Mouse (Mus musculus) liver, adult 2 months (tissue): ENCODE data around the gene Lrriq1. TPM values are rescaled to one million over a fixed set of nuclear protein-coding genes. Genes with fewer than 3 reads are reported as not detected.

ENCODE experiments used
- DNase-seq: peaks from one replicate; pipeline ENCODE4 v3.0.0-alpha.2; 2011; ENCODE audit warnings: low read depth, low spot score; ENCODE audit errors: extremely low read depth
- H3K27ac ChIP-seq: fragments of 200-500 bp; replicated peaks from 2 replicates; pipeline ENCODE4 v1.5.1; 2012; ENCODE audit warnings: low read depth, mild to moderate bottlenecking, control low read depth, inconsistent platforms, low read length; ENCODE audit not compliant: insufficient read depth
- H3K27me3 ChIP-seq: fragments of 200-500 bp; 2 replicates; pipeline ENCODE4 v1.6.1; 2012; ENCODE audit warnings: mild to moderate bottlenecking, moderate library complexity, low read length, inconsistent platforms; ENCODE audit not compliant: control insufficient read depth, insufficient read depth
- H3K36me3 ChIP-seq: fragments of 200-500 bp; 2 replicates; pipeline ENCODE4 v1.6.1; 2012; ENCODE audit warnings: low read length, inconsistent platforms; ENCODE audit not compliant: control insufficient read depth, insufficient read depth
- H3K4me1 ChIP-seq: fragments of 200-500 bp; 2 replicates; pipeline ENCODE4 v1.6.1; 2011; ENCODE audit warnings: low read length; ENCODE audit not compliant: control insufficient read depth, insufficient read depth
- H3K4me3 ChIP-seq: fragments of 200-500 bp; 2 replicates; pipeline ENCODE4 v1.5.1; 2011; ENCODE audit warnings: low read depth, mild to moderate bottlenecking, control low read depth, low read length, moderate library complexity; ENCODE audit not compliant: insufficient read depth
- H3K79me2 ChIP-seq: fragments of 200-500 bp; 2 replicates; pipeline ENCODE4 v1.6.1; 2012; ENCODE audit warnings: inconsistent platforms, mild to moderate bottlenecking, low read length, moderate library complexity; ENCODE audit not compliant: control insufficient read depth, insufficient read depth
- H3K9ac ChIP-seq: fragments of 200-500 bp; 2 replicates; pipeline ENCODE4 v1.6.1; 2012; ENCODE audit warnings: low read depth, mild to moderate bottlenecking, control low read depth, inconsistent platforms, low read length
- CTCF ChIP-seq: fragments of 200-500 bp; IDR thresholded peaks from 2 replicates; pipeline ENCODE4 v1.5.1; 2011; ENCODE audit warnings: low read depth, low read length, control low read depth
- POLR2A ChIP-seq: fragments of 200-500 bp; IDR thresholded peaks from 2 replicates; pipeline ENCODE4 v1.6.1; 2011; ENCODE audit warnings: low read length, control low read depth; ENCODE audit not compliant: insufficient read depth; ENCODE audit errors: extremely low read depth
- WGBS: fragments of 180-500 bp; shearing (Covaris S2); methylation state at CpG from one replicate; pipeline ENCODE4 v1.1.7; 2018; 5-methylcytosine and 5-hydroxymethylcytosine counted together
- polyA plus RNA-seq: library from polyadenylated mRNA; depleted of rRNA; stranded (reverse); fragments of >200 nt; gene quantifications from 2 replicates; pipeline ENCODE4 v1.2.3, GENCODE M21; 2012; rRNA removed
- total RNA-seq: library from RNA; depleted of rRNA; stranded (reverse); fragments of >200 nt; gene quantifications from 2 replicates; pipeline ENCODE4 v1.2.3, GENCODE M21; 2014; rRNA removed

Lrriq1 gene
- total RNA-seq, result not detected in 2 replicates
- not detected in 2 replicates for polyA plus RNA-seq

- no peak for TF ChIP-seq CTCF
- no peak for TF ChIP-seq POLR2A
Observed at GRCm38 (mm10) chr10:103235707-103236459, at the start of gene Lrriq1. Gene Lrriq1 (minus strand): TSS chr10:103236322.

GRCm38 (mm10) chr10:103253842-103254803 lies 18.0 kb upstream of the Lrriq1 start:
- 47% methylated on average over 5 of the region's 5 CpGs for WGBS
- Histone ChIP-seq H3K27me3 (no peaks in the 10 kb centered on the region), H3K27ac (no peak overlapping the region), H3K4me1 (no peaks in the 10 kb centered on the region), H3K79me2 (no peaks in the 10 kb centered on the region), H3K9ac (no peak overlapping the region), H3K36me3 (no peaks in the 10 kb centered on the region), H3K4me3 (no peak overlapping the region)
- DNase-seq, result peak; percentile 8
- TF ChIP-seq POLR2A, result no peak
- TF ChIP-seq CTCF, result no peak

More at GRCm38 (mm10) chr10:103235707-103236459, at the start of gene Lrriq1:
- Histone ChIP-seq H3K27me3 (peaks cover 2% of the 10 kb centered on the region; the same call in 1 of the 2 replicates), H3K27ac (no peak within 1 kb of the TSS), H3K79me2 (no peaks in the 10 kb centered on the region), H3K9ac (no peak within 1 kb of the TSS), H3K36me3 (no peaks in the 10 kb centered on the region), H3K4me3 (peak within 1 kb of the TSS; percentile 16; the same call in 1 of the 2 replicates), H3K4me1 (no peaks in the 10 kb centered on the region)
- DNase-seq, result peak; percentile 15
- 5% methylated on average over 25 of the region's 25 CpGs for WGBS

DNA sequence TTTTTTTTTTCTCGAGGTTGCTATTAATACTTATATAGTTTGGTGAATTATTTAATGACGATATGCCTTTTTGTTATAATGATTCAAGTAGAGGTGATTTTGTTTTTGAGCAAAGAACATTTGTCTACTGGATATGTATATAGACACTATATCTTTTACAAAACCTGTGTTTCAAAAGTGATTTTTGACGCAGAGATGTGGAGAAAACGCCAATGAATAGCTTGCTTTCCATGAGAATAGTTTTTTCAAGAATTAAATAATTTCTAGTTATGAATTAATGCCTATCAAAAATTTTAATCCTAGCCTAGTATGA lies 294 bp upstream of the Lrriq1 start:
- no peak for DNase-seq
- WGBS, result 24% methylated on average over 4 of the region's 4 CpGs
- Histone ChIP-seq H3K9ac (no peak overlapping the region), H3K36me3 (no peaks in the 10 kb centered on the region), H3K27me3 (peaks cover 2% of the 10 kb centered on the region; the same call in 1 of the 2 replicates), H3K27ac (no peak overlapping the region), H3K4me1 (no peaks in the 10 kb centered on the region), H3K4me3 (no peak overlapping the region), H3K79me2 (no peaks in the 10 kb centered on the region)
- no peak for TF ChIP-seq POLR2A
- TF ChIP-seq CTCF, result no peak

DNA sequence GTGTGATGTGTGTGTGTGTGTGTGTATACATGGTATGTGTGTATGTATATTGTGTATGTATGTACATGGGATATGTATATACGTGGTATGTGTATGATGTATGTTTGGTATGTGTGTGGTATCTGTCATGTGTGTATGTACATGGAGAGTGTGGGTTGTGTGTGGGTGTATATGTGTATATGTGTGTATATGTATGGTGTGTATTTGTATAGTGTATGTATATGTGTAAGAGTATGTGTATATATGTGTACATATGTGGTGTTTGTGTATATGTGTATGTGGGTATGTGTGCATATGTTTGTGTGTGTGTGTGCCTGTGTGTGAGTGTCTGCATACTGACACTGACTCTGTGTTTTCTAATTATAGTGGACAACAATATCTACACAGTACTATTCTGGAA lies 9.5 kb downstream of the Lrriq1 start:
- DNase-seq, result no peak
- TF ChIP-seq POLR2A (no peak), CTCF (no peak)
- Histone ChIP-seq H3K27me3 (no peaks in the 10 kb centered on the region), H3K27ac (no peak overlapping the region), H3K36me3 (no peaks in the 10 kb centered on the region), H3K79me2 (no peaks in the 10 kb centered on the region), H3K9ac (no peak overlapping the region), H3K4me1 (no peaks in the 10 kb centered on the region), H3K4me3 (no peak overlapping the region)
- WGBS, result 91% methylated on average over 1 of the region's 1 CpGs

- peak; percentile 15 for DNase-seq
- Histone ChIP-seq H3K9ac (no peak overlapping the region), H3K4me3 (no peak overlapping the region), H3K36me3 (no peaks in the 10 kb centered on the region), H3K27me3 (no peaks in the 10 kb centered on the region), H3K27ac (no peak overlapping the region), H3K4me1 (no peaks in the 10 kb centered on the region), H3K79me2 (no peaks in the 10 kb centered on the region)
- 41% methylated on average over 4 of the region's 4 CpGs for WGBS
- TF ChIP-seq CTCF (0 out of 2 replicates have a peak, but pooled peaks have one; percentile 5), POLR2A (no peak)
Observed at GRCm38 (mm10) chr10:103194655-103195328, 41.3 kb downstream of the Lrriq1 start.
